Mouse (Mus musculus): Measurements from ENCODE around the gene Cxcl3. TPM values are rescaled to one million over a fixed set of nuclear protein-coding genes. Genes with fewer than 3 reads are reported as not detected.
A peak's percentile ranks its signal among the peaks of the same experiment; 100 is the strongest.

Gene Cxcl3
- total RNA-seq (2021): not detected
- long read RNA-seq, experiment 1: 0 reads
- long read RNA-seq, experiment 2: 0 reads

- intact Hi-C loops (cut with DNase I): loop anchor here (10.0 kb wide), 1 partner anchor 121 kb away; no protein-coding TSS in a partner anchor
- DNase-seq (ENCODE audit: low spot score in 2 of 2): peak in 1 of 2 experiments; percentile 7
Measured at GRCm38 (mm10) chr5:90785659-90786588, at the start of gene Cxcl3. Cxcl3 (plus strand) TSS chr5:90786103.

GRCm38 (mm10) chr5:90742029-90742428 lies 43.9 kb upstream of the Cxcl3 start:
- intact Hi-C loops (cut with DNase I): no loop called here
- peak in 1 of 2 experiments; percentile 10 for DNase-seq (ENCODE audit: low spot score in 2 of 2)

DNA sequence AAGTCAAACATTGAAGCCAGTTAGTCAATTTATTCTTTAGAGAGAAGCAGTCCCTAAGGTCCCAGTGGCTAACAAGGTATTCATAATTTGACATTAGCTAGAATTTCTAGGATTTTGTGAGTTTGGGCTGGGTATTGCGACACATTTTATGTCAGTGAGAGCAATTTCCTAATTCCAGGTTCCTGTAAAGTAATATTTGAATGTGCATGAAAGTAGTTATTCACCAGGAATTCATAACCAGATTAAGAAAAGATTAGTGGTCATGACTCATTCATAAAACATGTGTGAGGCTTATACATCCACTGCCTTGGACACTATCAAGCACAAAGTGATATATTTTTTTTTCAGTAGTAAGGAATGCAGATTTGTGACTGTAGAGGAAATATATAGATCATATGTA lies 32.0 kb upstream of the Cxcl3 start:
- intact Hi-C loops (cut with DNase I): no loop called here
- no peak for DNase-seq (ENCODE audit: low spot score in 2 of 2)

DNA sequence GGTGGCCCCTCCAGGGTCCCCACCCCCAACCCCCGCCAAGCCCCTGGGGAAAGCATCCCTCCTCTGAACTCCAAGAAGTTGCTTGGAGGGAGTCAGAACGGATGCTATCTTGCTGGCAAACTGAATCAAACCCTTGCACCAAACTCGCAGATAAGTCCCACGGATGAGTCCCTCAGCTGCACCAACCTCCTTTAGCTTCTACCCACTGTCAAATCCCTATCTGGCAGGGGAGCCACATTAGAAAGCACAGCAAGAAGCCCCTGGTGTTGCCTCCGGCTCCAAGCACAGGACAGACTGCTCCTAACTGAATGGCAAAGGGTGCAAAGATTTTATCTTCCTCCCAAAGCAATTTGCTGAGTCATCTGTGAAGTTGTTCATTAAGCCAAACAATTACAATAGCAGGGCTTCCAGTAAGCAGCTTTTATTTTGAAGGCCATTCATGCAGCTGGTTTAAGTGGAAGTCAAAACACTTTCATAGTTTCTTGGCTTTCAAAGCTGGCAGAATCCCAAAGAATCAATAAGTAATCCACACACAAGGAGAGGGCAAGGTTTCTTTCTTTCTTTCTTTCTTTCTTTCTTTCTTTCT lies 27.8 kb upstream of the Cxcl3 start:
- intact Hi-C loops (cut with DNase I): no loop called here
- DNase-seq (ENCODE audit: low spot score in 2 of 2): no peak

DNA sequence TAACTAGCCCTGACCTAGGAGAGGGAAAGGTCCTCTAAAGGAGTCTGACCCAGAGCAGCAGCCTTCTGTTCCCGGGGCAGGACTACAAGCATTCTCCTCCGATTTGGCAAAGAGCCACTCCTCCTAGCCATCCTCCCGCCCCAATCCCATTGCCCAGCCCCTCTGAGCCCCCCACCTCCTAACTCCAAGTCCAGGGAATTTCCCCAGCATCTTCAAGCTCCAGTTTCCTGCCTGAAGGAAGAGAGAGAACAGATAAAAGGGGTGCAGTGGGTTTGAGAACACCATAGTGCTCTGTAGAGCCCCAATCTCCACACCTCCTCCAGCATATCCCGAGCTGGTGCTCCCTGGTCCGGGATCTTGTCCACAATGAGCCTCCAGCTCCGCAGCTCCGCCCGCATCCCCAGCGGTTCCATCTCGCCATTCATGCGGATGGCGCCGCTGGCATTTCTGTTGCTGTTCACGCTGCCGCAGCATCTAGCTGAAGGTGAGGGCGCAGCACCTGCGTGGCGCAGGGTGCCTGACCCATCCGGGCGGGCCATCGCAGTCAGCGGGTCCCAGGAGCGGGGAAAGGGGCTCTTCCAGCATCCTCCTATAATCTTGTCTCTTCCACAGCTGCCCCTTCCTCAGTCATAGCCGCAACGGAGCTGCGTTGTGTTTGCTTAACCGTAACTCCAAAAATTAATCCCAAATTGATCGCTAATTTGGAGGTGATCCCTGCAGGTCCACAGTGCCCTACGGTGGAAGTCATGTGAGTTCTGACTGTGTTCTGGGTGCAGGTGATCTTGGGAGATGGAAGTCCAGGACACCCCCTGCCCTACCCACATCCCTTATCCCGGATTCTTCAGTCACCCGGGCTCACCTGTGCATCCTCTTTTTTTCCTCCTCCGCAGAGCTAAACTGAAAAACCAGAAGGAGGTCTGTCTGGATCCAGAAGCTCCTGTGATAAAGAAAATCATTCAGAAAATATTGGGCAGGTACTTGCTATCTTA lies 26.5 kb upstream of the Cxcl3 start, which contains the start of gene Cxcl5:
Cxcl5 (plus strand) TSS at position 284 of the 989 bp plus-strand sequence.
- DNase-seq (ENCODE audit: low spot score in 2 of 2): peak in 1 of 2 experiments; percentile 20
- intact Hi-C loops (cut with DNase I): no loop called here

- intact Hi-C loops (cut with DNase I): no loop called here
- no peak for DNase-seq (ENCODE audit: low spot score in 2 of 2)
Measured at GRCm38 (mm10) chr5:90760303-90760702, 25.6 kb upstream of the Cxcl3 start.

DNA sequence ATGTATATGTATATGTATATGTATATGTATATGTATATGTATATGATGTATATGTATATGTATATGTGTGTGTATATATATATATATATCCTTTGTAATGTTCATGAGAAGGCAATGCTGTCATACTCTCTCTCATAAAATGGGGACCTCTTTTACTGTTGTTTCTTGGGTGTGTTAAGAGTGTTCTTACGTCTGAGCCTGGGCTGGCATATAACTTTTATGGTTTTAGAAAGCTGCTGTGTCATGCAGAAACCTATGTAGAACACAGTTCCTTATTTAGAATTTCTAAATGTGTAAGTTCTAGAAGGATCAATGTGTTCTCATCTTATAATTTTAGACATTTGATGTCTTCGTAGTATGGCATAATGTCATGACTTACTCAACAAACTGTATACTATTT lies 25.1 kb upstream of the Cxcl3 start:
- intact Hi-C loops (cut with DNase I): no loop called here
- no peak for DNase-seq (ENCODE audit: low spot score in 2 of 2)

DNA sequence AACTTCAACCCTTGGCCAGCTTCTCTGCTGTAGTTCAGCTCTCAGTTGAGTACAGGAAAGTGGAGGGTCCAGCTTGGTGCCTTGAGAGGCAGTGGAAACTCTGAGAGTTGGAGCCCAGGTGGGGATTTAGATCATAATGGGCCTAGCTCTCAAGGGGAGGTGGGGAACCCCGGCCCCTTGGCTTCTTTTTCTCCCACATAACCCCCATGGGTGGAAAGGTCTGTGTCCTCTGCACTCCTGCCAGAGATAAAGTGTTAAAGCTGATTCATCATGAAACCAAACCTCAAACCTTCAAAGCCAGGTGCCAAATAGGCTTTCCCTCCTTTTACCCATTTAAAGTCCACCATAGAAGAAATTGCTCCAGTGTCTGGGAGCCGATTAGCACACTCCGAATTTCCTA lies 24.1 kb upstream of the Cxcl3 start:
- no peak for DNase-seq (ENCODE audit: low spot score in 2 of 2)
- intact Hi-C loops (cut with DNase I): no loop called here

GRCm38 (mm10) chr5:90763912-90764665 lies 21.8 kb upstream of the Cxcl3 start:
- intact Hi-C loops (cut with DNase I): no loop called here
- no peak for DNase-seq (ENCODE audit: low spot score in 2 of 2)

DNA sequence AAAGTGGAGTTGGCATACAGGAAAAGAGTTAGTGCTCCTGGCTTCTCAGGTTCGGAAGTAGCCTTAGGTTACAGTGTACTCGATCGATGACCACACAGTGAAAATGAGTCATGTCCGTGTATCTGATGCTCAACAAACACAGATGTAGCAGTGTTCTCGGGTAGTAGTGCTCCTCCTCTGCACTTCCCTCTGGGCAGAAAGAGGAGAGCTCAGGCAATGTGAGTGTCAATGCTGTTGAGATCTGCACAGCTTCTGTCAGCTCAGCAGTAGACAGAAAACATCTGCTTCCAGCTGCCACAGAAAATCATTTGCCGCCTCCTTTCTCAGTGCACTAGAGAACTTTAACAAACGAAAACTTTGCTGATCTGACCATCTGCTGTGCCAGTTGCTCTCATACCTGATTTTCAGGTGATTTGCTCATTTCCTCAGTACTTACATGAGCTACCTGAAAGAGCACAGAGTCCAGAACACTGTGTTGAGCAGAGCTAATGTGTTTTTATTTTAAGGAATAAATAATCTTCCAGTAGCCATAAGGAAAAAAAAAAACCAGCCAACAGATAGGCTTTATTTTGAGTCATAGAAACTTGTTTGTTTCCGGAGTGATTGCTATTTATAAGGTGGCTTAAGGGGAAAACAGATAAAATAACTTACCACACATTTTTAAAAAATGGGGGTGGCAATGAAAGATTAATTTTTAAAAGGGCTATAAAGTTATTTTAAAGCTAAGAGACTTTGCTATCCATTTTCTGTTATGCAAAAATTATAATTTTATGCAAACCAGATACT lies 19.9 kb upstream of the Cxcl3 start:
- intact Hi-C loops (cut with DNase I): no loop called here
- no peak for DNase-seq (ENCODE audit: low spot score in 2 of 2)

DNA sequence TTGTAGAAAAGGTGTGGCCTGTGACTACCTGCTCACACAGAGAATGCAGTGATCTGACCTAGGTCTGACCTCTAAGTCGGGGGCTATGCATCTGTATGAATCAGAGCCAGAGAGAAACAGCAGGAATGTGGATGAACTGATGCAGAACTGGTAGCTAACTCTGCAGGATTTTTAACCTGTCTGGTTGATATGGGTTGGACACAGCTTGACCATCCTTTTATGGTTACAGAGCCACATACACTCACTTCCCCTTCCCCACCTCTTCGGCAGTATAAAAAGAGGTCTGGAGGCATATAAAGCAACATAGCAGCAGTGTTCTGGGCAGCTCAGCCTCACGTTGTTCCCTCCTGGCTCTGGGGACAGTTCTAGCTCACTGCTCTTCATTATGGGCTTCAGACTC lies 17.7 kb upstream of the Cxcl3 start, which contains the start of gene Ppbp:
Ppbp (plus strand) TSS at position 301 of the 400 bp plus-strand sequence.
- intact Hi-C loops (cut with DNase I): no loop called here
- DNase-seq (ENCODE audit: low spot score in 2 of 2): no peak

DNA sequence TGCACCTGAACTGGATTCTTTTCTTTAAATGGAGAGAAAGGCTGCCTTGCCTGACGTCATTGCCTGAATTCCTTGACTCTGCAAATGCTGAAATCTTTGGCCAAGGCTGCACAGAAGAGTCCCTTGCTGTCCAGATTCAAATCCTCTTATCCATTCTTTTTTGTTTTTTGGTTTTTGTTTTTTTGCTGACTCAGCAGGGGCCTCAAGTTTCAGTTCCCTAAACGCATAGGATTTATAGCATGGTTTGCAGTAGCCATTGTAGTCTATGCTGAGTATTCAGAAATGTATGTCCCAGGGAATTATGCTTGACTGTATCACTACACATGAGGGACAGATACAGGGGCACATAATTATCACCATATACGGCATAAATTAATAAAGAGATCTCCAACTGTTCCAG lies 14.5 kb upstream of the Cxcl3 start:
- intact Hi-C loops (cut with DNase I): no loop called here
- no peak for DNase-seq (ENCODE audit: low spot score in 2 of 2)

DNA sequence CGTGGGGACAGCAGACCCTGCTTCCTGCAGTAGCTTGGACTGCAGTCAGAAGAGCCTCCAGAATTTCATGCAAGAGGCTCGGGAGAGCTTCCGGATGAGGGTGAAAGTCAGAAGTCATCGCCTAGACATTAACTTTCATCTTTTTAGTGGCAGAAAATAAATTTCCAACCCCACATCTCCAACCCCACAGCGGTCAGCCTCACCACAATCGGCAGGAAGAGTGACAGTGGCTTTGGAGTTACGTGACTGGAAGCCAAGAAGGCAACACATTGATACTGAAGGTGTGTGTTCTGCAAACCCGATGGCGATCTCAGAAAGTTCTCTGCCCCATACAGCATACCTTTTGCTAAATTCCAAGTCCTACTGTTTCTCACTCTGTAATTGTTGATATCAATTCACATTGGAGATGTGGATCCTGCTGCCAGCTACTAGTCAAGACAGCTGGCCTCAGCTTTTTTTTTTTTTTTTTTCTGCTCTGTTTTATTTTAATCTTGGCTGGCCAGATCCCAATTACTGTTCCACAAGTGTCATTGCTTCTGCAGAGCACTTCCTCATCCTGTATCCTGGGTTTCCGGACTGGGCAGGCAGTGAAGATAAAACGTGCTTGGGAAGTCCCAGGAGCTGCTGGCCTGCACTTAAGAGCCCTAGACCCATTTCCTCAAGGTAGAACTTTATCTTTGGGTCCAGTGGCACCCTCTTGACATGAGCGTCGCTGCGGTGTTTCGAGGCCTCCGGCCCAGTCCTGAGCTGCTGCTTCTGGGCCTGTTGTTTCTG lies 13.8 kb upstream of the Cxcl3 start, which contains the start of gene Pf4:
Pf4 (plus strand) TSS at position 556 of the 774 bp plus-strand sequence.
- DNase-seq (ENCODE audit: low spot score in 2 of 2): peak in 1 of 2 experiments; percentile 15
- intact Hi-C loops (cut with DNase I): no loop called here

DNA sequence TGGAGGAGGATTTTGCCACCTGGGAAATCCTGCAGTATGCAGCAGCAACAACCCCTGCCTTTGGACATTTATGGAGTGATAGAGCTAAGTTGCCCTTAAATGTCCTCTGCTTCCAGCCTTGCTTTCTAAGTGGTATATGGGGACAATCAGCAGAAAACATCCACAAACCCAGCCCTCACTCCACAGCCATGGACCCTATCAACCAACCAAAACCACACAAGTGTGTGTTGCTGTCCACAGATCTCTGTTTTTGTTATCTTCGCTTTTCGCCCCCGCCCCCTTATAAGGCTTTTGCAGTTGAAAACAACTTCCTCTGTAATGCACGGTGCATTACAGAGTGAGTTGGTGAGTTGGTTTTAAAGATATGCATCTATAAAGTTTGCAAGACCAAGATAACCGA lies 10.3 kb upstream of the Cxcl3 start:
- DNase-seq (ENCODE audit: low spot score in 2 of 2): no peak
- intact Hi-C loops (cut with DNase I): no loop called here

GRCm38 (mm10) chr5:90777621-90778020 lies 8.3 kb upstream of the Cxcl3 start:
- intact Hi-C loops (cut with DNase I): no loop called here
- no peak for DNase-seq (ENCODE audit: low spot score in 2 of 2)

DNA sequence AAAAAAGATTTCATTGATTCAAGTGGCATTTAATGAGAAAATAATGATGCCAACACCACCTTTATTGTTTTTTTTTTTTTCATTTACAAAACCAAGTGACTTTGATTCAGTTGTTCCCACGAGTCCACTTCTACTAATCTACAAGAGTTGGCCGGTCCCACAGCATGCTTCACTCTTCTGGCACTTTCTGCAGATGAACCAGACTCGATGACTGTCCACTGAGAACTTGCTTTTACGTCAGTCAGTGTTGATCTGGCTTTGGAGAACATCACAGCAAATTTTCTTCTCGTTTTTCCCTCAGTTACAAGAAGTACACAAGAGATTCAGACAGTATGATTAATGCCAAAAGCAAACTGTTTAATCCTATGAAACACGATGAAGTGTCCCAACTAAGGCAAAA lies 7.0 kb upstream of the Cxcl3 start:
- intact Hi-C loops (cut with DNase I): no loop called here
- no peak for DNase-seq (ENCODE audit: low spot score in 2 of 2)

GRCm38 (mm10) chr5:90783697-90784096 lies 2.2 kb upstream of the Cxcl3 start:
- DNase-seq (ENCODE audit: low spot score in 2 of 2): no peak
- intact Hi-C loops (cut with DNase I): loop anchor here (10.0 kb wide), 1 partner anchor 119 kb away; no protein-coding TSS in a partner anchor
